Mouse (Mus musculus): Measurements from ENCODE around the gene Uts2r.

Uts2r gene

GRCm38 (mm10) chr11:121123438-121123837, 36.6 kb upstream of the Uts2r start:
- no peak for TF ChIP-seq CTCF (conservative IDR thresholded peaks at IDR 0.05; ENCODE audit: low read length)
- no peak for TF ChIP-seq POU5F1 (IDR thresholded peaks at IDR 0.05; ENCODE audit: borderline replicate concordance, low read length)
- TF ChIP-seq NANOG (IDR thresholded peaks at IDR 0.05; ENCODE audit: borderline replicate concordance, low read length): no peak
- Histone ChIP-seq H3K36me3 (ENCODE audit: insufficient read depth, low read length) (no peaks in the 10 kb centered on the region), H3K4me1 (replicated peaks; ENCODE audit: low read depth, low read length) (0 out of 2 replicates have a peak, but pooled peaks cover 3% of the 10 kb centered on the region), H3K9me3 (ENCODE audit: low read length) (no peaks in the 10 kb centered on the region), H3K27me3 (ENCODE audit: insufficient read depth, low read length) (peaks cover 3% of the 10 kb centered on the region; the same call in 1 of the 2 replicates), H3K4me3 (replicated peaks; ENCODE audit: low read length) (no peak overlapping the region)

GRCm38 (mm10) chr11:121125522-121126172, 34.4 kb upstream of the Uts2r start:
- Histone ChIP-seq H3K27me3 (ENCODE audit: insufficient read depth, low read length) (no peaks in the 10 kb centered on the region; the same call in 1 of the 2 replicates), H3K4me3 (replicated peaks; ENCODE audit: low read length) (no peak overlapping the region)

GRCm38 (mm10) chr11:121126395-121126794, 33.7 kb upstream of the Uts2r start:
- TF ChIP-seq NANOG (IDR thresholded peaks at IDR 0.05; ENCODE audit: borderline replicate concordance, low read length) (no peak), CTCF (conservative IDR thresholded peaks at IDR 0.05; ENCODE audit: low read length) (peak; percentile 89), POU5F1 (IDR thresholded peaks at IDR 0.05; ENCODE audit: borderline replicate concordance, low read length) (no peak)
- no peaks in the 10 kb centered on the region; the same call in 1 of the 2 replicates for H3K27me3 ChIP-seq (ENCODE audit: insufficient read depth, low read length)

More at GRCm38 (mm10) chr11:121125522-121126172, 34.4 kb upstream of the Uts2r start:
- H3K4me1 ChIP-seq (replicated peaks; ENCODE audit: low read depth, low read length): no peaks in the 10 kb centered on the region
- H3K36me3 ChIP-seq (ENCODE audit: insufficient read depth, low read length): no peaks in the 10 kb centered on the region
- no peaks in the 10 kb centered on the region for H3K9me3 ChIP-seq (ENCODE audit: low read length)
- TF ChIP-seq POU5F1 (IDR thresholded peaks at IDR 0.05; ENCODE audit: borderline replicate concordance, low read length) (no peak), NANOG (IDR thresholded peaks at IDR 0.05; ENCODE audit: borderline replicate concordance, low read length) (no peak), CTCF (conservative IDR thresholded peaks at IDR 0.05; ENCODE audit: low read length) (no peak)

GRCm38 (mm10) chr11:121127441-121127840, 32.6 kb upstream of the Uts2r start:
- TF ChIP-seq NANOG (IDR thresholded peaks at IDR 0.05; ENCODE audit: borderline replicate concordance, low read length): no peak
- no peak for TF ChIP-seq POU5F1 (IDR thresholded peaks at IDR 0.05; ENCODE audit: borderline replicate concordance, low read length)
- TF ChIP-seq CTCF (conservative IDR thresholded peaks at IDR 0.05; ENCODE audit: low read length): no peak
- Histone ChIP-seq H3K27me3 (ENCODE audit: insufficient read depth, low read length) (no peaks in the 10 kb centered on the region; the same call in 1 of the 2 replicates), H3K36me3 (ENCODE audit: insufficient read depth, low read length) (no peaks in the 10 kb centered on the region), H3K4me1 (replicated peaks; ENCODE audit: low read depth, low read length) (no peaks in the 10 kb centered on the region), H3K4me3 (replicated peaks; ENCODE audit: low read length) (no peak overlapping the region), H3K9me3 (ENCODE audit: low read length) (no peaks in the 10 kb centered on the region)

More at GRCm38 (mm10) chr11:121126395-121126794, 33.7 kb upstream of the Uts2r start:
- no peaks in the 10 kb centered on the region for H3K9me3 ChIP-seq (ENCODE audit: low read length)
- no peaks in the 10 kb centered on the region for H3K4me1 ChIP-seq (replicated peaks; ENCODE audit: low read depth, low read length)
- H3K4me3 ChIP-seq (replicated peaks; ENCODE audit: low read length): no peak overlapping the region
- no peaks in the 10 kb centered on the region for H3K36me3 ChIP-seq (ENCODE audit: insufficient read depth, low read length)

GRCm38 (mm10) chr11:121129616-121130015, 30.5 kb upstream of the Uts2r start:
- TF ChIP-seq POU5F1 (IDR thresholded peaks at IDR 0.05; ENCODE audit: borderline replicate concordance, low read length) (no peak), CTCF (conservative IDR thresholded peaks at IDR 0.05; ENCODE audit: low read length) (no peak), NANOG (IDR thresholded peaks at IDR 0.05; ENCODE audit: borderline replicate concordance, low read length) (no peak)
- no peaks in the 10 kb centered on the region; the same call in 1 of the 2 replicates for H3K27me3 ChIP-seq (ENCODE audit: insufficient read depth, low read length)
- no peak overlapping the region for H3K4me3 ChIP-seq (replicated peaks; ENCODE audit: low read length)
- no peaks in the 10 kb centered on the region for H3K9me3 ChIP-seq (ENCODE audit: low read length)
- H3K36me3 ChIP-seq (ENCODE audit: insufficient read depth, low read length): no peaks in the 10 kb centered on the region
- H3K4me1 ChIP-seq (replicated peaks; ENCODE audit: low read depth, low read length): no peaks in the 10 kb centered on the region

GRCm38 (mm10) chr11:121134600-121134999, 25.5 kb upstream of the Uts2r start:
- H3K27me3 ChIP-seq (ENCODE audit: insufficient read depth, low read length): peaks cover 19% of the 10 kb centered on the region

GRCm38 (mm10) chr11:121137682-121138081, 22.4 kb upstream of the Uts2r start:
- TF ChIP-seq POU5F1 (IDR thresholded peaks at IDR 0.05; ENCODE audit: borderline replicate concordance, low read length) (no peak), NANOG (IDR thresholded peaks at IDR 0.05; ENCODE audit: borderline replicate concordance, low read length) (no peak), CTCF (conservative IDR thresholded peaks at IDR 0.05; ENCODE audit: low read length) (no peak)
- Histone ChIP-seq H3K4me3 (replicated peaks; ENCODE audit: low read length) (no peak overlapping the region), H3K9me3 (ENCODE audit: low read length) (no peaks in the 10 kb centered on the region), H3K4me1 (replicated peaks; ENCODE audit: low read depth, low read length) (peaks cover 19% of the 10 kb centered on the region), H3K27me3 (ENCODE audit: insufficient read depth, low read length) (peaks cover 23% of the 10 kb centered on the region), H3K36me3 (ENCODE audit: insufficient read depth, low read length) (no peaks in the 10 kb centered on the region)

More at GRCm38 (mm10) chr11:121134600-121134999, 25.5 kb upstream of the Uts2r start:
- no peaks in the 10 kb centered on the region for H3K36me3 ChIP-seq (ENCODE audit: insufficient read depth, low read length)
- H3K9me3 ChIP-seq (ENCODE audit: low read length): no peaks in the 10 kb centered on the region
- no peak for TF ChIP-seq POU5F1 (IDR thresholded peaks at IDR 0.05; ENCODE audit: borderline replicate concordance, low read length)
- no peak for TF ChIP-seq NANOG (IDR thresholded peaks at IDR 0.05; ENCODE audit: borderline replicate concordance, low read length)
- no peak for TF ChIP-seq CTCF (conservative IDR thresholded peaks at IDR 0.05; ENCODE audit: low read length)
- no peak overlapping the region for H3K4me3 ChIP-seq (replicated peaks; ENCODE audit: low read length)
- H3K4me1 ChIP-seq (replicated peaks; ENCODE audit: low read depth, low read length): peaks cover 15% of the 10 kb centered on the region

GRCm38 (mm10) chr11:121138732-121139131, 21.3 kb upstream of the Uts2r start:
- H3K36me3 ChIP-seq (ENCODE audit: insufficient read depth, low read length): no peaks in the 10 kb centered on the region
- H3K9me3 ChIP-seq (ENCODE audit: low read length): no peaks in the 10 kb centered on the region
- H3K4me3 ChIP-seq (replicated peaks; ENCODE audit: low read length): no peak overlapping the region
- TF ChIP-seq NANOG (IDR thresholded peaks at IDR 0.05; ENCODE audit: borderline replicate concordance, low read length): no peak
- TF ChIP-seq CTCF (conservative IDR thresholded peaks at IDR 0.05; ENCODE audit: low read length): no peak
- no peak for TF ChIP-seq POU5F1 (IDR thresholded peaks at IDR 0.05; ENCODE audit: borderline replicate concordance, low read length)
- H3K27me3 ChIP-seq (ENCODE audit: insufficient read depth, low read length): peaks cover 28% of the 10 kb centered on the region
- peaks cover 19% of the 10 kb centered on the region for H3K4me1 ChIP-seq (replicated peaks; ENCODE audit: low read depth, low read length)

Data from E14TG2a.4 (cell line).